Mouse (Mus musculus): ENCODE measurements at regions not wholly inside any gene's neighbourhood (a gene's known extent, or its start where the extent isn't known, plus 50 kb on each side); places are given as distances from the start of the nearest gene placed in this dataset.

DNA sequence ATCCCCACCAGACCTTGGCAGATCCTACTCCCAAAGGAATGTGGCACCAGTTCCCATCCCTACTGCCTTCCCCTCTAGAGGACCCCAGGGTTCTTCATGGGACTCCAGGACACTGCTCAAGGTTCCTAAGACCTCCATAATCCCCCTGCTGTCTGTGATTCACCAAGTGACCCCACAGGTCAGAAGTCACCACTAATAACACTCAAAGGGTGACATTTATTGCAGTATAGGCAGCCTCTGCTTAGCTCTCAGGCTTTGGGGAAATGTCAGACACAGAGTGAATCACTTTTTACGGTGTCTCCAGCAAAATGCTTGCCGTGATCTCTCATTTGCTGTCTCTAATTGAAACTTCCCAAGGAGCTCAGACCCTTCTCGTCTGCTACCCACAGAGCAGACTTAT lies 209.1 kb upstream of the Csf3r start:
- TF ChIP-seq CTCF (IDR thresholded peaks at IDR 0.05; ENCODE audit: control insufficient read depth, insufficient read depth, insufficient replicate concordance, low read depth, low read length) (no peak), POLR2A (IDR thresholded peaks at IDR 0.05; ENCODE audit: control insufficient read depth, low read depth, low read length) (no peak)

Data from testis, adult 2 months (tissue).